Mouse (Mus musculus) heart, embryonic 16.5 days (tissue): Measurements from ENCODE around the gene Odf2. TPM values are rescaled to one million over a fixed set of nuclear protein-coding genes. Genes with fewer than 3 reads are reported as not detected.
A peak's percentile ranks its signal among the peaks of the same experiment; 100 is the strongest.

Source experiments
- ATAC-seq: fragments of 200-750 bp; cut with Nextera tagmentation; replicated peaks from 2 replicates; pipeline ENCODE4 v1.8.0; 2017; ENCODE audit warnings: moderate number of reproducible peaks; ENCODE audit not compliant: insufficient read depth, low FRiP score; ENCODE audit errors: extremely low read depth
- H3K27ac ChIP-seq: fragments of 300-500 bp; sonication (generic); 2 replicates; pipeline ENCODE4 v1.5.1; 2014; ENCODE audit warnings: mild to moderate bottlenecking, low read length, control low read depth, moderate library complexity
- H3K27me3 ChIP-seq: fragments of 300-500 bp; sonication (generic); 2 replicates; pipeline ENCODE4 v1.6.1; 2014; ENCODE audit warnings: low read length, mixed read lengths; ENCODE audit not compliant: control insufficient read depth, insufficient read depth
- H3K36me3 ChIP-seq: fragments of 300-500 bp; sonication (generic); 2 replicates; pipeline ENCODE4 v1.6.1; 2014; ENCODE audit not compliant: control insufficient read depth, insufficient read depth
- H3K4me1 ChIP-seq: fragments of 300-500 bp; sonication (generic); 2 replicates; pipeline ENCODE4 v1.6.1; 2014; ENCODE audit warnings: low read length, mixed read lengths; ENCODE audit not compliant: control insufficient read depth, insufficient read depth
- H3K4me2 ChIP-seq: fragments of 300-500 bp; sonication (generic); 2 replicates; pipeline ENCODE4 v1.6.1; 2014; ENCODE audit warnings: low read depth, mild to moderate bottlenecking, control low read depth, low read length
- H3K4me3 ChIP-seq: fragments of 300-500 bp; sonication (generic); 2 replicates; pipeline ENCODE4 v1.5.1; 2014; ENCODE audit warnings: mild to moderate bottlenecking, control low read depth, low read length
- H3K9ac ChIP-seq: fragments of 300-500 bp; sonication (generic); 2 replicates; pipeline ENCODE4 v1.6.1; 2014; ENCODE audit warnings: low read length, control low read depth
- H3K9me3 ChIP-seq: fragments of 300-500 bp; sonication (generic); replicated peaks from 2 replicates; pipeline ENCODE4 v1.6.1; 2016; ENCODE audit warnings: low read length; ENCODE audit not compliant: control insufficient read depth
- WGBS: fragments of 180-500 bp; shearing (Covaris S2); extraction: QIAGEN DNeasy Blood & Tissue Kit; methylation state at CpG from one replicate; pipeline ENCODE4 v1.1.7; 2014; 5-methylcytosine and 5-hydroxymethylcytosine counted together
- polyA plus RNA-seq: library from polyadenylated mRNA; unstranded; fragments of >200 nt; fragmentation: Nextera tagmentation; extraction: Ambion mirVana; gene quantifications from 2 replicates; pipeline ENCODE4 v1.2.1, GENCODE M21; 2015

Odf2 gene
- polyA plus RNA-seq, 1 experiment from 2014 or later = 48.1 TPM

DNA sequence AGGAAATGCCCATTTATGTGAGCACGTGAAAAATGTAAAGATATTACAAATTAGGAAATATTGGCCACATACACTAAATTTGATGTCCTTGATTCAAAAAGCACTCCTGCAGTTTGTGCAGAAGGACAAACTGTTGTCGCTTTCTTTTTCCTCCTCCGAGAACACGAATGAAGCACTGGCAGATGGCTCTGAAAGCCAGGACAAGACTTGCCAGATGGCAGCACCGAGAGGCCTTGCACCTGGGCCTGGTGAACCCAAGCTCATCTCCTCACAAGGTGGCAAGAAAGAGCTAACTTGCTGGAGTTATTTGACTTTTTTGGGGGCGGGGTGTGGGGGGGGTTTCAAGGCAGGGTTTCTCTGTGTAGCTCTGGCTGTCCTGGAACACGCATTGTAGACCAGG lies 51.8 kb downstream of the Odf2 start:
- 87% methylated on average over 7 of the region's 7 CpGs for WGBS

DNA sequence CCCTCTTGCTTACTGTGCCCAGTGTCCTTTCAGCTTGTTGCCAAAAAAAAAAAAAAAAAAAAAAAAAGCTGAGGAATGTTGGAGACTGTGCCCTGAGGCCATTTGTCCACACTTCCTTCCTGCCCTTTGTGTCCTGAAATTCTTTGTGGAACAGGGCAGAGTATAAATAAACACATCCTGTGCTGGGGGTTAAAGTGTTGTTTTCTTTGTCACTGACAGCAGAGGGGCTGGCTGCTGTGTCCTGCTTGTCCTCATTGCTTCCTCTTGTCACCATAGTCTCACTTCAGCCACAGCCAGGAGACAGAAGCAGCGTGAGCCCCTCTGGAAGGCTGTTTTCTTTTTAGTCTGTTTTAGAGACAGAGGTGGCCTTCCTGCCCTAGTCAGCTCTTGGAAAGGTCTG lies 55.7 kb downstream of the Odf2 start:
- ATAC-seq = peak; percentile 83
- no peak overlapping the region for H3K9ac ChIP-seq
- no peak overlapping the region for H3K4me2 ChIP-seq

More for the DNA sequence above, 51.8 kb downstream of the Odf2 start:
- Histone ChIP-seq H3K4me1 (peaks cover 5% of the 10 kb centered on the region), H3K36me3 (peaks cover 39% of the 10 kb centered on the region), H3K27ac (no peak overlapping the region), H3K4me2 (no peak overlapping the region), H3K4me3 (no peak overlapping the region), H3K9me3 (no peaks in the 10 kb centered on the region), H3K27me3 (no peaks in the 10 kb centered on the region), H3K9ac (no peak overlapping the region)
- no peak for ATAC-seq

DNA sequence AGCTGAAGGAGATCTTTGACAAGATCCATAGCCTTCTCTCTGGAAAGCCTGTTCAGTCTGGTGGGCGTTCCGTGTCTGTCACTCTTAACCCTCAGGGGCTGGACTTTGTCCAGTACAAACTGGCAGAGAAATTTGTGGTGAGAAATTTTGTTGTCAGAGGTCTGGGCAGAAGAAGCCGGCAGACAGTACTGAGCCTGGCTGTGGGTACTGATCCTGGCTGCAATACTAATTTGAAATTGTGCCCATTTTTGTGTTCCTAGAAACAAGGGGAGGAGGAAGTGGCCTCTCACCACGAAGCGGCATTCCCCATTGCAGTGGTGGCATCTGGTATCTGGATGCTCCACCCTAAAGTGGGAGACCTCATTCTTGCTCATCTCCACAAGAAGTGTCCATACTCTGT lies 59.9 kb downstream of the Odf2 start:
- Histone ChIP-seq H3K4me2 (no peak overlapping the region), H3K9ac (no peak overlapping the region), H3K4me3 (no peak overlapping the region), H3K9me3 (no peaks in the 10 kb centered on the region), H3K27me3 (no peaks in the 10 kb centered on the region), H3K36me3 (peaks cover 54% of the 10 kb centered on the region), H3K4me1 (no peaks in the 10 kb centered on the region), H3K27ac (no peak overlapping the region)
- ATAC-seq = no peak
- WGBS = 90% methylated on average over 5 of the region's 5 CpGs

More for the DNA sequence above, 55.7 kb downstream of the Odf2 start:
- Histone ChIP-seq H3K36me3 (peaks cover 52% of the 10 kb centered on the region), H3K4me3 (no peak overlapping the region), H3K9me3 (no peaks in the 10 kb centered on the region), H3K4me1 (no peaks in the 10 kb centered on the region), H3K27me3 (no peaks in the 10 kb centered on the region), H3K27ac (peak overlapping the region; percentile 72)
- 33% methylated on average over 1 of the region's 1 CpGs for WGBS

DNA sequence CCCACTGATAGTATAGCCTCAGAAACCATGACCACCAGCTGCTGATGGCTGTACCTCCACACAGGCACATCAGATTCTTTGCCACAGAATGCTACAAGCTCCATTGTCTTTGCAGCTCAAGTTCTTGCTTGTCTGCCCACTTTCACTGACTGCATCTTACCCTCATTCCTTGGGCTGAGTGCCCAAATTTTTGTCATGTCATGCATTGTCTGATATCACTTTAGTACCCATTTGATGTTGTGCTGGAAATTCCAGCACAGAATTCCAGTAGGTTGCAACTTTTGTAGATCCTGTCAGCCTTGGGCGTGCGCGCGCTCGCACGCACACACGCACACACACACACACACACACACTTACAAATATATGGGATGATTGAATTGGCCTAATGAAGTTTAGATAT lies 72.2 kb downstream of the Odf2 start:
- no peak for ATAC-seq
- Histone ChIP-seq H3K4me2 (no peak overlapping the region), H3K36me3 (peaks cover 13% of the 10 kb centered on the region), H3K27me3 (no peaks in the 10 kb centered on the region), H3K4me1 (peaks cover 12% of the 10 kb centered on the region), H3K4me3 (no peak overlapping the region), H3K27ac (no peak overlapping the region), H3K9me3 (no peaks in the 10 kb centered on the region), H3K9ac (no peak overlapping the region)
- 92% methylated on average over 7 of the region's 7 CpGs for WGBS

DNA sequence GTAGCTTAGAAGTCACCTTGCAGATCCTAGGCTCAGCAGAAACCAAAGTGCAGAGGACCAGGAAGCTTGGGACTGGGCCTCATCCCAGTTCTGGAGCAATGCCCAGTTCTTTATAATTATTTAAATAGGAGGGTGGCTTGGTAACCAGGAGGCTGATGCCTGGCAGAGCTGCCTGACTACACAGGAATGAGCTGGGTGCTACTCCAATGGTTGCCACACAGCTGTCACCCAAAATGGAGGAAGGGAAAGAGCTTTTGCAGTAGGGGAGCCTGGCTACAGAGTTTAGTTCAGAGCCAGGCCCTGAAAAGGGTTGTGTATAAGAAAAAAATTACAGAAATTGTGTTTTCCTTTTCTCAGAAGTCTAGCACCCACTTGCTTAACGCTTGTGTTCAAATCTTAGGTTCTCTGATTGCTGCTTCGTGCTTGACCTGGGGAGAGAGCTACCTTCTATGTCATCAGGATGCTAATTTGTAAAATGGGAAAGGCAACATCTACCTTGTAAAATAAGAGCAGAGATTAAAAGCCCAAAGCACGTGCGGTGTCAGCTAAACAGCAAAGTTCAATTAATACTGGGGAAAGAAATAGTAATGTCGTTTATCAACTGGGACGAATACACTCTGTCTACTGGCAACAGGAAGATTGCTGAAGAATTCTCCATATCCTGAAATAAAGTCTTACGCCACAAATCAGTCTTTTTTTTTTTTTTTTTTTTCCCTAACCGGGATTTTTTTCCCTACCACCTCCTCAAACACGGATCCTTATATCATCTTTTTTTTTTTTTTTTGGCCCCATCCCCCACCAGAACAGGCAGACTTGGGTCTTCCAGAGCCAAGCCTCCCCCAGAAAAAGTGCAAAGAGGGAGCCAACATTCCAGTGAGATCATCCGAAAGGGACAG lies 75.6 kb downstream of the Odf2 start:
- Histone ChIP-seq H3K4me3 (peak overlapping the region; percentile 88), H3K9ac (peak overlapping the region; percentile 78), H3K4me1 (peaks cover 33% of the 10 kb centered on the region), H3K27me3 (no peaks in the 10 kb centered on the region), H3K36me3 (peaks cover 5% of the 10 kb centered on the region; the same call in 1 of the 2 replicates), H3K9me3 (no peaks in the 10 kb centered on the region), H3K27ac (peak overlapping the region; percentile 94), H3K4me2 (peak overlapping the region; percentile 62)
- WGBS = 14% methylated on average over 10 of the region's 10 CpGs
- no peak for ATAC-seq

DNA sequence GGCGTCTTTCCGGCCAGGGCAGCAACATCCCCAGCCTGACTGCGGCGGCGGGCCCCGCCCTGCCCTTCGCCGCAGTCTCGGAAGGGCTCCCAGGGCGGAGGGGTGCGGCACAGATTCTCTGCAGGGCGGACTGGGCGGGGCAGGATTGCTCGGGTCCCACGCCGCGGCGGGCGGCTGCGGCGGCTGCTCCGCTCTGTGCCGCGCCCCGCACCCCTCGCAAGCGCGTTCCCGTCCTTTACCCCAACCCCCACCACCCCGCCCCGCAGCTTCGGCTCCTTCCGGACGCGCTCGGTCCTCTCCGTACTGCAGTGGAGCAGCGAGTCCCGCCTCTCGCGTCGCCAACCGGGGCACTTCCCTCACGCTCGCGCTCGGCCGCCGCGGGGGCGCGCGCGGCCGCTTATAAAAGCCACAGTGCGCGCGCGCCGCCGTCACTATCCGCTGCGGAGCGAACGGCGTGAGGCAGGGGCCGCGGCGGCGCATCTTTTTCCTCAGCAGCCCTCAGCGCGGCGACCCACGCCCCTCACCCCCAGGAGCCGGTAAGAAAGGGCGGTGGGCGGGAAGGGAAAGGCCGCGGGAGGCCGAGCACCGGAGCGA lies 76.3 kb downstream of the Odf2 start, which contains the start of gene Sptan1:
TSS of gene Sptan1 (plus strand) at position 311 of the 594 bp plus-strand sequence.
- H3K4me3 ChIP-seq = peak within 1 kb of the TSS; percentile 88
- under 1% methylated on average over 81 of the region's 82 CpGs for WGBS
- no peaks in the 10 kb centered on the region for H3K27me3 ChIP-seq
- ATAC-seq = peak; percentile 97
- peaks cover 37% of the 10 kb centered on the region for H3K4me1 ChIP-seq
- H3K36me3 ChIP-seq = 0 out of 2 replicates have a peak, but pooled peaks cover 3% of the 10 kb centered on the region
- peak within 1 kb of the TSS; percentile 97 for H3K9ac ChIP-seq
- H3K4me2 ChIP-seq = peak within 1 kb of the TSS; percentile 72
- peak within 1 kb of the TSS; percentile 94 for H3K27ac ChIP-seq
- no peaks in the 10 kb centered on the region for H3K9me3 ChIP-seq

DNA sequence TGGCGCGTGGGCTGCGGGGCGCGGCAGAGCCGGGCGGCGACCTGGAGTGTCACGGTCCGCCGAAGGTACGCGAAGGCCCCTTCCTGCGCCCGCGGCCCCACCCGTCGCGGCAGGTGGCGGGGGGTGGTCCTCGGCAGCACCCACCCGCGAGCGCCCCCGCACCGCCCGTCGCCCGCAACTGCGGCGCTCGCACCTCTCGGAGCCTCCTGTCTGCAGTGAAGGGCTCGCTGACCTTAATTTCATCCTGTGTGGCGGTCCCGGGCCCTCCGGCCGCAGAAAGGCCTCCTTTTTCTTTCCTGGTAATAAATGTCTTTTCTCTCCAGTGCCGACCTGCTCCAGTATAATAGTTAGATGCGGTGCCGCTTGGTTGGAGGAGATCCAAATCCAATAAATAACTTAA lies 76.9 kb downstream of the Odf2 start:
- H3K9me3 ChIP-seq = no peaks in the 10 kb centered on the region
- peaks cover 40% of the 10 kb centered on the region for H3K4me1 ChIP-seq
- H3K36me3 ChIP-seq = 0 out of 2 replicates have a peak, but pooled peaks cover 3% of the 10 kb centered on the region
- peak; percentile 11; the same call in 1 of the 2 replicates for ATAC-seq
- peak overlapping the region; percentile 94 for H3K27ac ChIP-seq
- H3K27me3 ChIP-seq = no peaks in the 10 kb centered on the region
- peak overlapping the region; percentile 72 for H3K4me2 ChIP-seq
- WGBS = 1% methylated on average over 31 of the region's 41 CpGs
- peak overlapping the region; percentile 88 for H3K4me3 ChIP-seq
- peak overlapping the region; percentile 97 for H3K9ac ChIP-seq

DNA sequence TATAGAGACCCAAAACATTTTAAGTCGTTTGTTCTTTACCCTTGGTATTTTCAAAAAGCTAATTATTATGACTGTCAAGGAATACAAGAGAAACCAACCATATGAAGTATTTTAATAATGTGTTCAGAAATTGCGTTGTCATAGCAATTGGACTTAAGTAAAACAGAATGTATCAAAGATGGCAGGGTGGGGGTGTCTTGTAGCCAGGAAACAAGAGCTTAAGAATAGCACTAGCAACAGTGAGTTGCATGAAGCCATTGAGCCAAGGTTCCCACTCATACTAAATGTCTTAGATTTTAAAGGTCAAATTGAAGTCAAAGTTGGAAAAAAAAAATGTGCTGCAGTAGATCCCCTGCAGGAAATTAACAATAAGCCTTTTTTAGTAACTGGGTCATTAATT lies 77.8 kb downstream of the Odf2 start:
- no peaks in the 10 kb centered on the region for H3K27me3 ChIP-seq
- WGBS = 59% methylated on average over 2 of the region's 2 CpGs
- peak overlapping the region; percentile 72 for H3K4me2 ChIP-seq
- ATAC-seq = no peak
- H3K9me3 ChIP-seq = no peaks in the 10 kb centered on the region
- H3K4me3 ChIP-seq = peak overlapping the region; percentile 88
- H3K4me1 ChIP-seq = peaks cover 48% of the 10 kb centered on the region
- 0 out of 2 replicates have a peak, but pooled peaks cover 3% of the 10 kb centered on the region for H3K36me3 ChIP-seq
- H3K27ac ChIP-seq = peak overlapping the region; percentile 94
- peak overlapping the region; percentile 97 for H3K9ac ChIP-seq

DNA sequence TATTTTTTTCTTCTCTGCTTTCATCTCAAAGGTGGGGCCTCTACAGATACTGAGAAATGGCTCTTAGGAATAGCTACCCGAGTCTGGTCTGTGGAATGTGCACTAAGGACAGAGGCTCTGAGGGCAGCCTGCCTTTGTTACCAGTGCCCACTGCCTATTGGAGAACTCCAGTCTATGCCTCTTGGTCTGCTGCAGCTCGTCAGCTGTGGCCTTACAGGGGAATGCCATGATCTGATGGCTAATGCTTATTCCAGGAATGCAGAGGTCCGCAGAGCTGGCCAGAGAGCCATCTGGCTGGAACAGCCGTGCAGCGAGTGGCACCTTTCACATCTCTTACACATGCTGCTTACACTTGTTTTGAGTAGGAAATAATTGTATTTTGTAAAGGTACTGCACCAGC lies 78.7 kb downstream of the Odf2 start:
- no peaks in the 10 kb centered on the region for H3K9me3 ChIP-seq
- H3K27ac ChIP-seq = peak overlapping the region; percentile 72
- H3K4me1 ChIP-seq = peaks cover 57% of the 10 kb centered on the region
- peak overlapping the region; percentile 88 for H3K4me3 ChIP-seq
- WGBS = 29% methylated on average over 5 of the region's 5 CpGs
- 0 out of 2 replicates have a peak, but pooled peaks cover 3% of the 10 kb centered on the region for H3K36me3 ChIP-seq
- H3K4me2 ChIP-seq = peak overlapping the region; percentile 72
- no peak for ATAC-seq
- H3K9ac ChIP-seq = peak overlapping the region; percentile 50
- no peaks in the 10 kb centered on the region for H3K27me3 ChIP-seq
